Mouse (Mus musculus) ES-Bruce4 (cell line): ENCODE results near the gene Celf6.
A peak's percentile ranks its signal among the peaks of the same experiment; 100 is the strongest.

Experiments
- CTCF ChIP-seq: IDR thresholded peaks from one replicate; pipeline ENCODE4 v1.8.1; 2011; ENCODE audit warnings: low read depth, low read length
- POLR2A ChIP-seq: IDR thresholded peaks from one replicate; pipeline ENCODE4 v1.8.1; 2011; ENCODE audit warnings: low read length; ENCODE audit not compliant: insufficient read depth

GRCm38 (mm10) chr9:59584871-59585308, 7.2 kb downstream of the Celf6 start:
- TF ChIP-seq CTCF (peak; percentile 72), POLR2A (no peak)
